Mouse (Mus musculus): ENCODE measurements at regions not wholly inside any gene's neighbourhood (a gene's known extent, or its start where the extent isn't known, plus 50 kb on each side); places are given as distances from the start of the nearest gene placed in this dataset.

GRCm38 (mm10) chr12:94795913-94796615, 896.0 kb upstream of the Flrt2 start:
- DNase-seq, result no peak

DNA sequence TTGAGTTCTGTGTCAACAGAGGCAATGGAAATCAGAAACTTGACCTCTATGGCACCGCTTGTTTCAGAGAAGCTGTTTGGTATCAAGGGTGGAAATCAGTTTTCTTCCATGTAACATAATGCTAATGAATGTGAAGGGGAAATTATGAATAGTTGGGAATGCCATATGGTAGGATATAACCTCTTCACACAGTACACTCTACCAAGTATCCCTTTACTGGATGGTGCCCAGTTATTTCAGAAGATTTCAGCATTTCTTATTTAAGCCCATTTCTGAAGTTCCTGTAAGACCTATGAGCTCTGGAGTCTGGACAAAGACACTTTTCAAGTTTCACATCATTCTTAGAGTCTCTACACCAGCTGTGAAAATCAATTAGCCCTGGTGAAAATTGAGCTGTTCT, 887.3 kb upstream of the Flrt2 start:
- DNase-seq, result no peak

- DNase-seq, result no peak
These were observed 860.6 kb upstream of the Flrt2 start for GRCm38 (mm10) chr12:94831400-94831799.

- DNase-seq, result no peak
These were observed 829.3 kb upstream of the Flrt2 start for GRCm38 (mm10) chr12:94862720-94863119.

- no peak for DNase-seq
These were observed 781.2 kb upstream of the Flrt2 start for GRCm38 (mm10) chr12:94910816-94911215.

DNA sequence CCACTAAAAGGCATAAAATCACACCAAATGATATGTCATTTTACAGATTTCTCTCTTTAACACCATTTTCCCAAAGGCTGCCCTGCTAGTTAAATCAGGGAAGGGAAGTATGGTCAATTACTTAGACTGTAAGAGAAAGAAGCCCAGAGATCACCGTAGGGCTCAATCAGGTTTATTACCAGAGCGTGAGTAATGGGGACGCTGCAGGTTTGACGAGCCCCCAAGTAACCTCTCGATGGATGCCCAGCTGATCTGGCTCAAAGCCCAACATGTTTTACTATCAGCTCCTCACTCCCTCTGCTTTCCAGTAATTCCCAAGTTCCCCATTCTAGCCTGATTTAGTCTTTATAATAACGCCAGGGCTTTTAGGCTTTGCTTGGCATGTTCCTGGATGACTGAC, 749.0 kb upstream of the Flrt2 start:
- no peak for DNase-seq
